Mouse (Mus musculus) v-Abl transformed pro-B cells (cell line): ENCODE data around the gene Apom.
"Not testable (repeated sequence)": the region's sequence is repeated elsewhere in the genome, so short reads cannot be mapped to it uniquely, and the experiment has no call there.

ENCODE experiments used
- in situ Hi-C, 2 experiments: fragments of 400-800 bp; cut with MboI; formaldehyde crosslinking; loops; one replicate each; pipeline ENCODE4 v1.15.1; 2025; ENCODE audit not compliant: unreplicated experiment in 2 of 2

Gene Apom

DNA sequence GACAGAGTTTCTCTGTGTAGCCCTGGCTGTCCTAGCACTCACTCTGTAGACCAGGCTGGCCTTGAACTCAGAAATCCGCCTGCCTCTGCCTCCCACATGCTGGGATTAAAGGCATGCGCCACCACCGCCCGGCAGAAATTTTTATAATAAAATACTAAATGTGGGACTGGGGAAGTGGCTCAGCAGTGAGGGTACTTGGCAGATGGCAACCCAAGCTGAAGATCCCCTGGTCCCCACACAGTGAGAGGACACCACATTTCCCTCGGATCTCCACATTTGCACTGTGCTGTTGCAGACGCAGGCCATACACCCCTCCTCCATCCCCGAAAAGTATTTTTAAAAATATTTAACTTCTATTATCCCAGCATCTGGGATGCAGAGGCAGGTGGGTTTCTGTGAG lies 1.7 kb upstream of the Apom start:
- in situ Hi-C loops, result loop anchor here in 1 of 2 experiments (25.0 kb wide), 1 partner anchor 379 kb away; the partner anchor contains the start of genes Cchcr1, Pou5f1 and Tcf19

DNA sequence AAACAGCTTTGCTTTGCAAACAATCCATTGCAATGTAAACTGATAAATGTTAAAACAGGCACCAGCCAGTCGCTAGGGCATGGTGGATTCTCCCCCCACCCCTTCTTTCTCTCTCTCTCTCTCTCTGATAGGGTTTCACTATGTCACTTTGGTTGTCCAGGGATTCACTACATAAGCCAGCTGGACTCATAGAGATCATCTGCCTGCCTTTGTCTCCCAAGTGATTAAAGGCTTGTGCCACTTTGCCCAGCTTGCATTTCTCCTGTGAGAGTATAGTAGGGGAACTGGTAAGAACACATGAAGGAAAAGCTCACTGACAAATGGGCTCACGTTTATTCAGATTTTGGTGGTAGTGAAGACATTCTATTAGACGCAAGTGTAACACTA lies 317 bp upstream of the Apom start:
- in situ Hi-C loops, result loop anchor here in 1 of 2 experiments (25.0 kb wide), 1 partner anchor 380 kb away; the partner anchor contains the start of genes Cchcr1, Pou5f1 and Tcf19

DNA sequence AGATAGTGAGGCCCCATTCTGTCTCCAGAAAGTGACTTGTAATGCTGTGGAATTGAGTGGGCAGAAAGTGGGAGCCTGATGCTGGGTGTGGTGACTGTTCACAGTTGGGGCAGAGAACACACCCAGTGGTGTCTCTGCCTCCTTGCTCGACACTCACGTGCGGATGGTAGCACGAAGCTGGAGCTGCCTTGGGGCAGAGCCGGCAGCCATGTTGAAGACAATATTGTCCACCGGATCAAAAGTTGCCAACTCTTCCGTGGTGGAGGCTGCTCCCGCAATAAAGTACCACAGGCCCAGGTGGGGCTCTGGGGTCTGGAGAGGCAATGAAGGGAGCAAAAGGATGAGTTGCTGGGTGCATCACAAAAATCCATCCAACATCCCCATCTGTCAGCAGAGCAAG lies 812 bp downstream of the Apom start:
- in situ Hi-C loops, result loop anchor here in 1 of 2 experiments (25.0 kb wide), 1 partner anchor 381 kb away; the partner anchor contains the start of genes Cchcr1, Pou5f1 and Tcf19

DNA sequence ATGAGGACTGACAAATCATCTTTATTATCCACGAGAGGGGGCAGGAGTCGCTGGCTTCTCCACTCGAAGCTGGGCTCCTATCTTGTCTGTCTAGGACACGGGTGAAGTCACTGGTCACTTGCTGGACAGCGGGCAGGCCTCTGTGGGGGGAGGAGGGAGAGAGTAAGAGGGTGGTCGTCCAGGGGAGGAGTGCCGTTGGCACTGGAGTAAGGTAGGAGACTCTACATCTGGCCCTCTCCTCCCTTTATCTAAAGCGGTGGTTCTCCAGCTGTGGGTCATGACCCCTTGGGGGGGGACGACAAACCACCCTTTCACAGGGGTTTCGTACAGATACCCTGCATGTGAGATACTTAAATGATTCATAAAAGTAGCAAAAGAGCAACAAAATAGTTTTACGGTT lies 2.9 kb downstream of the Apom start:
- in situ Hi-C loops, result loop anchor here in 1 of 2 experiments (5.0 to 25.0 kb wide), 2 partner anchors 103 to 383 kb away; partner anchors contain the start of genes Atp6v1g2, Cchcr1, Pou5f1 and Tcf19

DNA sequence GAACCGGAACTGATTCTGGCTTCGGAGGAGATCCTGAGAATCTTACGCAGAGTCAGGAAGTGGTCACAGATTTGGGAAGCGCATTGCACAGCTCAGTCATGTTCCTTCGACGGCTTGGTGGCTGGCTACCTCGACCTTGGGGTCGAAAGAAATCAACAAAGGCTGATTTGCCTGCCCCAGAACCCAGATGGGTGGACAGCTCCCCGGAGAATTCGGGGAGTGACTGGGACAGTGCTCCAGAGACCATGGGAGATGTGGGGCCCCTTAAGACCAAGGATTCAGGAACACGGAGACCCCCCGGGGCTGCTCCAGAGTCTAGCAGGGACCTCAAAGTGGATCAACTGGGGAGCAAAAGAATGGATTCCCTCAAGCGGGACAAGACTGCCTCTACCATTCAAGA lies 4.8 kb downstream of the Apom start:
- in situ Hi-C loops, result loop anchor here in 1 of 2 experiments (5.0 to 25.0 kb wide), 2 partner anchors 105 to 385 kb away; partner anchors contain the start of genes Atp6v1g2, Cchcr1, Pou5f1 and Tcf19

DNA sequence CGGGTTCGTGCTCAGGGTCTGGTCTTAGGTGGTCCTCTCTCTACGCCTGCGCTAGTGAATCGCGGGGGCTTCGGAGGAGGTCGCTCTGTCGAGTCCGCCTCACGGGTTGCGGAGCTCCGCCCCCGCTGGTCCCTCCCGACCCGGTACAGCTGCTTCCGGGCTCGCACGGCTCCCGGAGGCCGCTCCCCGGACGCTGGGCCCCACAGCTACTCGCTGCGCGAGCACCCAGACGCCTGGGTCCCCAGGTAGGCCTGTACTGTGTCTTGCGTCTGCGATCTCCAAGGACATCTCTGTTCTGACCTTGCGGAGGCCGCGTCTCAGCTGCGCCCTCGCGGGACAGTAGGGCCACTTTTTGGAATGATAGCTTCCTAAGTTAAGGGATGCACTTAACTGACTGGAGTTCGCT lies 5.6 kb downstream of the Apom start, which contains the start of gene D17H6S53E:
Gene D17H6S53E, plus strand, starts transcription at position 168 of the 406 bp plus-strand sequence.
- in situ Hi-C loops, result loop anchor here in 1 of 2 experiments (5.0 to 25.0 kb wide), 2 partner anchors 106 to 386 kb away; partner anchors contain the start of genes Atp6v1g2, Cchcr1, Pou5f1 and Tcf19

DNA sequence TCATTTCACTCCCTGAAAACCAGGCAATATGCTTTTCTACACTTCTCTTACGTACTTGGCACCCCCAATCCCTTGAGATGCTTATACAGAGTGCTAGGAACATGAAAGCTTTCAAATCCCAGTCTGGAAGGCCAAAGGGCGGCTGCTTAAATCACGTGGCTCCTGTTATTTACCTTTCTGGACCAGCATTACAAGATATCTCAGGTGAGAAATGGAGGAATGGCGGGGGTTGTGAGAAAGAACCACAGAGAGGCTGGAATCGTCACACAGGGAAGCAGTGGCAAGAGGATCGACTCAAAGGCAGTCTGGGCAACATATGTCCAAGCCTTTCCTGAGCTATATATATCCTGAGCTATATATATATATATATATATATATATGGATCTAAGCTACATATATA lies 6.3 kb downstream of the Apom start:
- in situ Hi-C loops, result loop anchor here in 1 of 2 experiments (5.0 to 25.0 kb wide), 2 partner anchors 107 to 387 kb away; partner anchors contain the start of genes Atp6v1g2, Cchcr1, Pou5f1 and Tcf19

DNA sequence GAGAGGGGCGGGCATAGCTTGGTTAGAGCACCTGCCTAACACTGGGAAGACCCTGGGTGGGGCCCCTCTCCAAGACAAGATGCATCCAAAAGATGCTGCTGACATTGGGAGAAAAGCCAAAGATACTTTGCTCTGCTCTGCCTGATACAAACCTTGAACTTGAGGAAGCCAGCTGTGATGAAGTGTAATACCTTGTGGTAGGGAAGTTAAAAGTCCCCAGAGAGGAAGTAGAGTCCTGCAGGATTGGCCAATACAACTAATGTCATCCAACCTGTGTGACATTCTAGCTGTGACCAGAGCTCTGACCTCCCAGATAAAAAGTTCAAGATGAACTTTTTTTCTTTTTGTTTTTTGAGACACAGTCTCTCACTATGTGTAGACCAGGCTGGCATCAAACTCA lies 6.8 kb downstream of the Apom start:
- in situ Hi-C loops, result loop anchor here in 1 of 2 experiments (5.0 to 25.0 kb wide), 2 partner anchors 107 to 387 kb away; partner anchors contain the start of genes Atp6v1g2, Cchcr1, Pou5f1 and Tcf19

DNA sequence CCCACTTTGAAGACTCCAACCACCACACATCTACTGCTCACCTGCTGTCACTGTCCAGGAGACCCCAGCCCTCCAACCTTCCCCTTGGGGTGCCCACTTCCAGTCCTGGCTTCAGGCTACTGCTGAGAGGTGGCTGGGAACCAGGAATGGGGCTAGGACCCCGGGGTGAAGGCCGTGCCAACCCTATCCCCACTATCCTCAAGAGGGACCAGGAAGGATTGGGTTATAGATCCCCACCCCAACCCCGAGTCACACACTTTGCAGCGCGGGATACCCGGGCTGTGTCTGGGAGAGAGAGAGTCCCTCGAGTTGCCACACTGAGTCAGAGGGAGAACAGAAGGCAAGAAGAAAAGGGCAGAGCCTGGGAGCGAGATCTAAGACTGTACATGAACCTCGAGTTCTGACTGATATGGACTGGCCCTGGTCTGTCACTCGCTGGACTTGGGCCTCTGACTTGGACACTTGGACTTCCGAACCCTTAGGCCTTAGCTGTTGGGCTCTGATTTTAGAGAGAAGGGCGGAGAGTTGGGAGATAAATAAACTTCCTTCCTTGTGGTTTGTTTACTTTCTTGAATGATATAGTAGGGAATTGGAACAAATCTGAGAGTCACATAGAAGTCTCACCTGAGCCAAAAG lies 7.5 kb downstream of the Apom start:
- in situ Hi-C loops, result not testable (repeated sequence)

DNA sequence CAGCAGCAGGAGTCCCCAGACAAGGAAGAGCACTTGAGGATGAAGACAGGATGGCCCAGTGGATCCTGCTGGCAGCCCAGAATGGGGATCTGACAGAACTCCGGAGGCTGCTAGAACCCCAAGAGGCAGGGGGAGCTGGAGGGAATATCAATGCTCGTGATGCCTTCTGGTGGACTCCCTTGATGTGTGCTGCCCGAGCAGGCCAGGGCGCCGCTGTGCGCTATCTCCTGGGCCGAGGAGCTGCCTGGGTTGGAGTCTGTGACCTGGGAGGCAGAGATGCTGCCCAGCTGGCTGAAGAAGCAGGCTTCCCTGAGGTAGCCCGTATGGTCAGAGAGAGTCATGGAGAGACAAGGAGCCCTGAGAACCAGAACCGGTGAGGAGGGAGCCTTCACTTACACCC lies 8.6 kb downstream of the Apom start:
- in situ Hi-C loops, result not testable (repeated sequence)

DNA sequence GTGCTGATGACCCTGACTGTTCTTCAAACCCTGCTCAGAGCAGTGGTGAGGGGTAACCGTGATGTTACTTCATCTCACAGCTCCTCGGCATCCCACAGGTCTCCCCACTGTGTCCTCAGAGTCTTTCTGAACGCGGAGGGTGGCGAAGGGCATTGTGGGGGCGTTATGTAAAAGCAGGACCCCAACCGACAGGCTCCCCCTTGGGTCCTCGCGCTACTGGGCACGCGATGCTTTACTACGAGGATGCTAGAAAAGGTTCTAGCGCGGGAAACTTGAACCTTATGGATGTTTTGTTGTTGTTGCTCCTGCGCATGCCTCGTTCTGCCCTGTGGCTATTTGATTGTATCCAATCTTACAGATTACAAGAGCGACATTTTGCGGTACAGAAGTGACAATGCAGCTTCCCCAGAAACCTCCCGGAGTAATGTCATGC lies 10.0 kb downstream of the Apom start, which contains the start of gene Csnk2b:
Gene Csnk2b, minus strand, starts transcription at position 183 of the 433 bp plus-strand sequence.
- in situ Hi-C loops, result no loop called here

DNA sequence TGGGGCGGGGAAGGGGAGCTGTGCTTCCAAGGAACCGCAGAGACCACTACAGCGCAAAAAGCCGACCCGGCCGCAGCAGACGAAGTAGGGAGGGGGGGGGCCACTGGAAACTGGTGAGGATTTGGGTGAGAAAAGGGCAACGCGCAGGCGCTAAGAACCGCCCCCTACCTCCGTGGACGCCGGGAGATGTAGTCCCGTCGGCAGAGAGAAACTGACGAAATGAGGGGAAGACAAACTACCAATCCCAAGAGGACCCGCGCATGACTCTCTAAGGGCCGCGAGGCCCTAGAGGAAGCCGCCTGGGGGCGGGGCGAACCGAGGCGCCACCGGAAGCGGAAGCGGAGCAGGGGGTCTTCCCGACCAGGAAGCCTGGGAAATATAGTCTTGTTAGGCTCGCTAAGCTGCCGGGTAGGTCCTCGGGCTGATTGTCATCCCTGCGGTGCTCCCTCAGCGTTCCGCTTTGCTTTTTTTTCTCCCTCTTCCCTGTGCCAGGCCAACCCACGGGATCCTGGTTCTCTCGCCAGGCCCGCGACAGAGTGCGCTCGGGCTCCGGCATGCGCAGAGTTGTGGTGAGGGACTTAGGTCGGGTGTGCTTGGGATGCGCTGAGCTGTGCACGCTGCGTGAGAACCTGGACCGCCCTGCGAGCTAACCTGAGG lies 10.6 kb downstream of the Apom start, which contains the start of gene Gpank1:
Gene Gpank1, plus strand, starts transcription at position 313 of the 657 bp plus-strand sequence.
- in situ Hi-C loops, result no loop called here

DNA sequence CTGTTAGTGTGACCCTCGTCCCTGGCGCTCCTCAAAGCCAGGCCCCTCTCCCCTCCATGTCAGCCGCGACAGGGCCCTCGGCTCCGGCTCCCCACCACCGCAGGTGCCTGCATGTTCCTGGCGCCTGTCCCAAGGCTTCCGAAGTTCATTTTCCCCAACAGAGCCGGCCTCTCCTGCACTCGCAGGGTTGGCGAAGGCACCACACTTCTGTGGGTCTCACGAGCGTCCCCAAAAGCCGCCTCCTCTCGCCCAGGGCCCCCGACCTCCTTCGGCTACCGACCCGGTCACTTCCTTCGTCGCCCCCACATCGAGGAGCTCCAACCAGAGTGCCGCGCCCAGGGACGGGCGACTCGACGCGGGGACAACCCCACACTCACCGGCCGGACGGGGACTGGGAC lies 11.1 kb downstream of the Apom start:
- in situ Hi-C loops, result no loop called here

DNA sequence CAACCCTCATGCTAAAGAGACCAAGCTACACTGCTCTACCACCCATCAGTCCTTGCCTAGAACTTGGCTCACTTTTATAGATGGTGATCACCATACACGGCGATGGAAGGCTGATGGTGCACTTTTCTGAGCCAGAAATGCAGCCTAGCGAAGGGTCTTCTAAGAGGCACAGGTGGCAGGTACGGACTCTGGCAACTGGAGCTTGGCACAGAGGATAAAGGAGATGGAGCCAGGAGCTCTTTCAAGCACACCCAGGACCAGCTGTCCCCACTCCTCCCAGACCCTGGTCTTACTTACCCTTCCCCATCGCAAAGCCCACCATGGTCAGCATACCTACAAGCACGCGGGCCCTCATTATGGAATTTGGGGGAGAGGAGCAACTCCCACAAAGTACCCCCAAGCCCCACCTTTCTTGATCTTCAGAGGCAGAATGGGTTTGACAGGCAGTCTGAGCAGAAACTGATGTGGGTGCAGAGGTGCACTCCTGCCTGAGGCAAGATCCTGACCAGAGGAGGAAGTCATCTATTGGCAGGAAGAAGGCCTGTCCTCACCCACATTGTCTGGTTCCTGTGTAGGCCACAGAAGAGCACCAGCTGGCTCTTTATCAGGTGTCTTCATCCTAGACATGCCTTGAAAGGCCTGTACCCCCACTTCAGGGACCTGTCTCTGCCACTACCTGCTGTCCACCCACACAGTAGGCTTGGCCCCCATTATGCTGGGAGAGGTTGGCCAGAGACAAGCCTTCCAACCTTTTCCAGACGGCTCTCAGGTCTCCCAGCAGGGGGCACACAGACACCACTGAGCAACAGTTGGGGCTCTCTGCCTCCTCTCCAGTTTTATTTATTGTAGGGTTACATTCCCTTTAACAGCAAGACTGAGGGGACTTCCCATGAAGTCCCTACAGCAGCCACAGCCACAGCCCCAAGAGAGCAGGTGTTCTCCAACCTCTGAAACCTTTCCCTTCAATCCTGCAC lies 16.5 kb downstream of the Apom start, which contains the start of gene Ly6g5b:
Gene Ly6g5b, minus strand, starts transcription at position 383 of the 974 bp plus-strand sequence.
- in situ Hi-C loops, result no loop called here

DNA sequence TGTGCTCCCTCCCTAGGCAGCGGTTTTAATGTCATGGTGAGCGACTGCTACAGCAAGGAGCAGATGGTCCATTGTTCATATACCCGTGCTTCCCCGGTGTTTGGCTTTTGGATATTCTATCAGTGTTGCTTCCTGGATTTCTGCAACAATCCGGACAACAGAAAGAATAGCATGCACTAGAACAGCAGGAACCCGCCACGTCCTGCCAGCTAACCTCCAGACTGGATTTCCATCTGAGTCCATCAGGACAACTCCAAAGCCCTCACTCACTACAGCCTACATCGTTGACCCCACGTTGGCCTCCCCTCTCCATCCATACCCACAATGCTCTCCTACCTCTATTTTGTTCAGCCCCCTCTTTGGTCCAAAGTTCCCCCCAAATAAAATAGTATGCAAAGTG lies 20.1 kb downstream of the Apom start:
- in situ Hi-C loops, result loop anchor here in 1 of 2 experiments (5.0 kb wide), 1 partner anchor 44 kb away; the partner anchor contains the start of genes Ly6g6c and Mpig6b

DNA sequence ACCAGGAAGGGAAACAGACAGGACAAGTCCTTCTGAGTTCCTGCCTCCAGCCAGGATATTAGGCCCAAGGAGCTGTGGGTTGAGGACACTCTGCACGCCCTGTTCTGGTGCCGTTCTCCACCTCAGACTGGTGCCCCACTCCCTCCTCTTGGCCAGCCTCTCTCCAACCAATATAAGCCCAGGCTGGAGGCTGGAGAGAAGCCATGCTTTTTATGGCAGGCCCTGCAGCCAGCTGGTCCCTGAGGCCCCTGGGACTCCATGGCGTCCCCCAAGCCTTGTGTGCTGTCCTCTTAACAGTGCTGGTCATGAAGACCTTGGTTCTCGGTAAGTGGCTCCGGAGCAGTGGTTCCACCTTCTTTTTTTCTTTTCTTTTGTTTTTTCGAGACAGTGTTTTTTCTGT lies 23.8 kb downstream of the Apom start, which contains the start of gene Ly6g5c:
Gene Ly6g5c, plus strand, starts transcription at position 183 of the 400 bp plus-strand sequence.
- in situ Hi-C loops, result loop anchor here (5.0 to 10.0 kb wide), 2 partner anchors 46 to 83 kb away; partner anchors contain the start of gene Sapcd1 (in 1 of the 2)

DNA sequence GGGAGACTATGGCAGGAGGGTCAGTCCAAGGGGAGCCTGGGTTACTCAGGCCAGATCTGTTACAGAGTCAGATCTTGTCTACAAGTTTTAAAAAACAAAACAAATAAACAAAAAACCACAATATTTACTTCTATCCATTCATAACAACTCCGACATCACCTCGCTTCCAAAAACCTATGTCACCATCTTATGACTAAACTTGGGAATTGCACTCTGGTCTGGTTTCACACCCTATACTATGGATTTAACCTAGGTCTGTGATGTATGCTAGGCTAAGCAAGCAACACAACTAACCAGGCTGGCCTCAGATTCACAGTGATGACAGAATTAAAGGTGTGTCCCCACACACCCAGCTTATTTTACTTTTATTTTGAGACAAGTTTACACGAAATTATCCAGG lies 25.3 kb downstream of the Apom start:
- in situ Hi-C loops, result loop anchor here (5.0 to 10.0 kb wide), 2 partner anchors 44 to 82 kb away; partner anchors contain the start of gene Sapcd1 (in 1 of the 2)

DNA sequence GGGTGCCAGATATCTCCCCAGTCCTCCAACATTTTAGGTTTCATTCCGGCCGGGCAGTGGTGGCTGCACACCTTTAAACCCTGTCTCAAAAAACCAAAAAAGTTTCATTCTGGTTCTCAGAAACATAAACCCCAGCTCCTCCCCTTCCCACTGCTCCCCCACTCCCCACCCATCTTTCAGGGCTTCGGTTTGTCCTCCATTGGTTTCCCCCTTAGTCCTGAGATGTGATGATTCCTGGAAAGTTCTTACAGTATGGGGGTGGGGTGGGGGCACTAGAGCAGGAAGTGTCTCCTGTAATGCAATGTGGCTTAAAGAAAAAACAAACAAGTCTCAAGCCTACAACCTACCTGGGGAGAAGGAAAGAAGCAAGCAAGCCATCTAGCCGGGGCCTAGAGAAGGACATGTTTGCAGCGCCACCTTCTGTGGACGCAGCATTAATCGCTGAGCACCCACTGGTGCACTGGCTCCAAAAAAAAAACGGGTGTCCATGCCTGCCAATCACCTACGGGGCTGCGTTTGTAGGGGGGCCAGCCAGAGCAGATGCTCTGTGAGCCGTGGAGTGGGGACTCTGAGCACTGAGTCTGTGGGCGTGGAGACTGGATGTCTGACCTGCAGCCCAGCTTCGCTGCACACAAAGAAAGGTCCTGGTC lies 26.0 kb downstream of the Apom start:
- in situ Hi-C loops, result loop anchor here (5.0 to 10.0 kb wide), 2 partner anchors 44 to 81 kb away; partner anchors contain the start of gene Sapcd1 (in 1 of the 2)

DNA sequence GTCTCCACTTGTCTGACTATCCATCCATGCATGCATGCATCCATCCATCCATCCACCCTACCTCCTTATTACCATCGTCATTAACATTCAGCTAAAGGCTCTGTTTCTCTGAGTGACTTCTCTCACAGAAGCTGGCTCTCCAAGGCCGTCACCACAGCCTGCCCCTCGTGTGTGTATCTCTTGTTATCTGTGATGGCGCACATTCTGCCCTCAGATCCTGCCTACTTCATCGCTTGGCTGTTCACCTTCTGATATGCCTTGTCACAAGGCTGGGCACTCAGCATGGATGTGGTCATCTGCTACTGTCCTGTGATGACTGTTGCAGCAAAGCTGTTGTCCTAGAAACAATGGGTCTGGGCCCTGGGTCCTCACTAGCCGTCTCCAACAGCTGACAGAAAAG lies 27.1 kb downstream of the Apom start:
- in situ Hi-C loops, result loop anchor here (5.0 to 10.0 kb wide), 2 partner anchors 42 to 80 kb away; partner anchors contain the start of gene Sapcd1 (in 1 of the 2)
